Mouse (Mus musculus): ENCODE data around the gene Dffa. TPM values are rescaled to one million over a fixed set of nuclear protein-coding genes. Genes with fewer than 3 reads are reported as not detected.

Dffa gene
- total RNA-seq, 1 experiment = 15.2 TPM

- Histone ChIP-seq H3K9ac (ENCODE audit: insufficient read depth, low read depth, low read length, poor library complexity, severe bottlenecking) (no peak overlapping the region; the same call in 1 of the 2 replicates), H3K4me3 (ENCODE audit: insufficient read depth in 1 of 2, low read depth in 1 of 2, low read length in 2 of 2, poor library complexity in 1 of 2, severe bottlenecking in 1 of 2) (peak overlapping the region in 1 of 2 experiments; percentile 7; a peak in 1 of 4 replicates), H3K36me3 (ENCODE audit: control insufficient read depth, insufficient read depth, low read length, poor library complexity, severe bottlenecking) (no peaks in the 10 kb centered on the region; the same call in 1 of the 2 replicates), H3K4me1 (ENCODE audit: control insufficient read depth in 2 of 2, insufficient read depth in 2 of 2, low read length in 2 of 2, poor library complexity in 1 of 2) (peaks cover 0 to 7% of the 10 kb centered on the region in 2 experiments; a peak in 2 of 4 replicates), H3K27ac (ENCODE audit: insufficient read depth, low read depth, low read length, poor library complexity, severe bottlenecking) (no peak overlapping the region), H3K9me3 (ENCODE audit: control insufficient read depth, insufficient read depth, low read depth, low read length) (no peaks in the 10 kb centered on the region)
- in situ Hi-C loops (cut with MboI; ENCODE audit: low sequenced_read_pairs in 2 of 2, unreplicated experiment in 2 of 2) = loop anchor here in 1 of 2 experiments (10.0 kb wide), 1 partner anchor 387 kb away; no protein-coding TSS in a partner anchor
- no peak for DNase-seq (ENCODE audit: low read depth, low spot score)
- TF ChIP-seq CHD2 (IDR thresholded peaks at IDR 0.05; ENCODE audit: low read depth, low read length) = no peak
- no peak for TF ChIP-seq HCFC1 (IDR thresholded peaks at IDR 0.05; ENCODE audit: borderline replicate concordance, insufficient read depth, low read length)
- TF ChIP-seq ZC3H11A (IDR thresholded peaks at IDR 0.05; ENCODE audit: borderline replicate concordance, low read depth, low read length) = no peak
- TF ChIP-seq ZNF384 (IDR thresholded peaks at IDR 0.05; ENCODE audit: low read depth, low read length) = no peak
- TF ChIP-seq MAFK (IDR thresholded peaks at IDR 0.05; ENCODE audit: insufficient read depth, low read depth, low read length) = no peak
Measured at GRCm38 (mm10) chr4:149081528-149081927, 22.4 kb upstream of the Dffa start.

- no peak for DNase-seq (ENCODE audit: low read depth, low spot score)
- in situ Hi-C loops (cut with MboI; ENCODE audit: low sequenced_read_pairs in 2 of 2, unreplicated experiment in 2 of 2) = loop anchor here in 1 of 2 experiments (10.0 kb wide), 1 partner anchor 391 kb away; no protein-coding TSS in a partner anchor
- H3K9ac ChIP-seq (ENCODE audit: insufficient read depth, low read depth, low read length, poor library complexity, severe bottlenecking) = no peak overlapping the region
- H3K9me3 ChIP-seq (ENCODE audit: control insufficient read depth, insufficient read depth, low read depth, low read length) = no peaks in the 10 kb centered on the region
- H3K36me3 ChIP-seq (ENCODE audit: control insufficient read depth, insufficient read depth, low read length, poor library complexity, severe bottlenecking) = no peaks in the 10 kb centered on the region; the same call in 1 of the 2 replicates
- no peak overlapping the region for H3K27ac ChIP-seq (ENCODE audit: insufficient read depth, low read depth, low read length, poor library complexity, severe bottlenecking)
- peaks cover 0 to 15% of the 10 kb centered on the region in 2 experiments; a peak in 1 of 4 replicates for H3K4me1 ChIP-seq (ENCODE audit: control insufficient read depth in 2 of 2, insufficient read depth in 2 of 2, low read length in 2 of 2, poor library complexity in 1 of 2)
- no peak overlapping the region for H3K4me3 ChIP-seq (ENCODE audit: insufficient read depth in 1 of 2, low read depth in 1 of 2, low read length in 2 of 2, poor library complexity in 1 of 2, severe bottlenecking in 1 of 2)
- no peak for TF ChIP-seq MAFK (IDR thresholded peaks at IDR 0.05; ENCODE audit: insufficient read depth, low read depth, low read length)
- TF ChIP-seq ZC3H11A (IDR thresholded peaks at IDR 0.05; ENCODE audit: borderline replicate concordance, low read depth, low read length) = no peak
- TF ChIP-seq ZNF384 (IDR thresholded peaks at IDR 0.05; ENCODE audit: low read depth, low read length) = no peak
- no peak for TF ChIP-seq HCFC1 (IDR thresholded peaks at IDR 0.05; ENCODE audit: borderline replicate concordance, insufficient read depth, low read length)
- no peak for TF ChIP-seq CHD2 (IDR thresholded peaks at IDR 0.05; ENCODE audit: low read depth, low read length)
Measured at GRCm38 (mm10) chr4:149085381-149085780, 18.6 kb upstream of the Dffa start.

GRCm38 (mm10) chr4:149091364-149091763, 12.6 kb upstream of the Dffa start:
- Histone ChIP-seq H3K4me1 (ENCODE audit: control insufficient read depth in 2 of 2, insufficient read depth in 2 of 2, low read length in 2 of 2, poor library complexity in 1 of 2) (peaks cover 0 to 7% of the 10 kb centered on the region in 2 experiments; a peak in 1 of 4 replicates), H3K9me3 (ENCODE audit: control insufficient read depth, insufficient read depth, low read depth, low read length) (no peaks in the 10 kb centered on the region), H3K9ac (ENCODE audit: insufficient read depth, low read depth, low read length, poor library complexity, severe bottlenecking) (no peak overlapping the region), H3K36me3 (ENCODE audit: control insufficient read depth, insufficient read depth, low read length, poor library complexity, severe bottlenecking) (no peaks in the 10 kb centered on the region), H3K4me3 (ENCODE audit: insufficient read depth in 1 of 2, low read depth in 1 of 2, low read length in 2 of 2, poor library complexity in 1 of 2, severe bottlenecking in 1 of 2) (no peak overlapping the region), H3K27ac (ENCODE audit: insufficient read depth, low read depth, low read length, poor library complexity, severe bottlenecking) (no peak overlapping the region)
- no peak for DNase-seq (ENCODE audit: low read depth, low spot score)
- in situ Hi-C loops (cut with MboI; ENCODE audit: low sequenced_read_pairs in 2 of 2, unreplicated experiment in 2 of 2) = no loop called here
- no peak for TF ChIP-seq HCFC1 (IDR thresholded peaks at IDR 0.05; ENCODE audit: borderline replicate concordance, insufficient read depth, low read length)
- TF ChIP-seq MAFK (IDR thresholded peaks at IDR 0.05; ENCODE audit: insufficient read depth, low read depth, low read length) = no peak
- no peak for TF ChIP-seq ZC3H11A (IDR thresholded peaks at IDR 0.05; ENCODE audit: borderline replicate concordance, low read depth, low read length)
- TF ChIP-seq ZNF384 (IDR thresholded peaks at IDR 0.05; ENCODE audit: low read depth, low read length) = no peak
- TF ChIP-seq CHD2 (IDR thresholded peaks at IDR 0.05; ENCODE audit: low read depth, low read length) = no peak

- peaks cover 0 to 3% of the 10 kb centered on the region in 2 experiments; a peak in 1 of 4 replicates for H3K4me1 ChIP-seq (ENCODE audit: control insufficient read depth in 2 of 2, insufficient read depth in 2 of 2, low read length in 2 of 2, poor library complexity in 1 of 2)
- in situ Hi-C loops (cut with MboI; ENCODE audit: low sequenced_read_pairs in 2 of 2, unreplicated experiment in 2 of 2) = no loop called here
- no peaks in the 10 kb centered on the region for H3K9me3 ChIP-seq (ENCODE audit: control insufficient read depth, insufficient read depth, low read depth, low read length)
- no peak for DNase-seq (ENCODE audit: low read depth, low spot score)
- H3K4me3 ChIP-seq (ENCODE audit: insufficient read depth in 1 of 2, low read depth in 1 of 2, low read length in 2 of 2, poor library complexity in 1 of 2, severe bottlenecking in 1 of 2) = peak overlapping the region in 1 of 2 experiments; percentile 100; a peak in 2 of 4 replicates
- no peak overlapping the region for H3K27ac ChIP-seq (ENCODE audit: insufficient read depth, low read depth, low read length, poor library complexity, severe bottlenecking)
- peak overlapping the region; percentile 84; the same call in 1 of the 2 replicates for H3K9ac ChIP-seq (ENCODE audit: insufficient read depth, low read depth, low read length, poor library complexity, severe bottlenecking)
- TF ChIP-seq HCFC1 (IDR thresholded peaks at IDR 0.05; ENCODE audit: borderline replicate concordance, insufficient read depth, low read length) (no peak), ZNF384 (IDR thresholded peaks at IDR 0.05; ENCODE audit: low read depth, low read length) (no peak), ZC3H11A (IDR thresholded peaks at IDR 0.05; ENCODE audit: borderline replicate concordance, low read depth, low read length) (no peak), CHD2 (IDR thresholded peaks at IDR 0.05; ENCODE audit: low read depth, low read length) (no peak), MAFK (IDR thresholded peaks at IDR 0.05; ENCODE audit: insufficient read depth, low read depth, low read length) (no peak)
- H3K36me3 ChIP-seq (ENCODE audit: control insufficient read depth, insufficient read depth, low read length, poor library complexity, severe bottlenecking) = peaks cover 3% of the 10 kb centered on the region; the same call in 1 of the 2 replicates
Measured at GRCm38 (mm10) chr4:149097956-149098355, 6.0 kb upstream of the Dffa start.

Data from ES-E14 (cell line).